Mouse (Mus musculus) B cell, adult 2 months (primary cell): Measurements from ENCODE around the gene Eogt.
A peak's percentile ranks its signal among the peaks of the same experiment; 100 is the strongest.

Experiments
- DNase-seq, 2 experiments: peaks; one replicate each; pipeline ENCODE4 v3.0.0; 2022

The Eogt gene

GRCm38 (mm10) chr6:97148383-97149251 is at the start of gene Eogt:
Gene Eogt (minus strand): TSS chr6:97149182.
- peak; percentile 73 to 77 for DNase-seq

- DNase-seq: no peak
Measured at GRCm38 (mm10) chr6:97179367-97179828, 30.4 kb upstream of the Eogt start.

GRCm38 (mm10) chr6:97178491-97179366 is 29.7 kb upstream of the Eogt start, which contains the start of gene Tmf1:
Gene Tmf1 (minus strand): TSS chr6:97179122.
- peak; percentile 97 for DNase-seq

- peak; percentile 31 to 32 for DNase-seq
Measured at GRCm38 (mm10) chr6:97175716-97176115, 26.7 kb upstream of the Eogt start.

GRCm38 (mm10) chr6:97150156-97150555 is 1.2 kb upstream of the Eogt start:
- peak; percentile 11 to 16 for DNase-seq

- no peak for DNase-seq
Measured at GRCm38 (mm10) chr6:97149721-97150120, 739 bp upstream of the Eogt start.

GRCm38 (mm10) chr6:97147755-97148382 is 1.1 kb downstream of the Eogt start:
- peak in 1 of 2 experiments; percentile 5 for DNase-seq

GRCm38 (mm10) chr6:97145156-97145555 is 3.8 kb downstream of the Eogt start:
- DNase-seq: no peak

- no peak for DNase-seq
Measured at GRCm38 (mm10) chr6:97144359-97144758, 4.6 kb downstream of the Eogt start.

- DNase-seq: no peak
Measured at GRCm38 (mm10) chr6:97142611-97143010, 6.4 kb downstream of the Eogt start.

GRCm38 (mm10) chr6:97141811-97142210 is 7.2 kb downstream of the Eogt start:
- DNase-seq: no peak

GRCm38 (mm10) chr6:97132707-97133303 is 16.2 kb downstream of the Eogt start:
- DNase-seq: no peak

- DNase-seq: no peak
Measured at GRCm38 (mm10) chr6:97131808-97132207, 17.2 kb downstream of the Eogt start.

GRCm38 (mm10) chr6:97130979-97131378 is 18.0 kb downstream of the Eogt start:
- DNase-seq: no peak

- DNase-seq: no peak
Measured at GRCm38 (mm10) chr6:97124336-97125010, 24.5 kb downstream of the Eogt start.

GRCm38 (mm10) chr6:97120922-97121321 is 28.1 kb downstream of the Eogt start:
- DNase-seq: no peak

- DNase-seq: no peak
Measured at GRCm38 (mm10) chr6:97118327-97118726, 30.7 kb downstream of the Eogt start.

- DNase-seq: no peak
Measured at GRCm38 (mm10) chr6:97116896-97117295, 32.1 kb downstream of the Eogt start.

- DNase-seq: no peak
Measured at GRCm38 (mm10) chr6:97114821-97115220, 34.2 kb downstream of the Eogt start.

- DNase-seq: no peak
Measured at GRCm38 (mm10) chr6:97112177-97112576, 36.8 kb downstream of the Eogt start.

- peak; percentile 25 to 27 for DNase-seq
Measured at GRCm38 (mm10) chr6:97106777-97107176, 42.2 kb downstream of the Eogt start.

- DNase-seq: no peak
Measured at GRCm38 (mm10) chr6:97106106-97106505, 42.9 kb downstream of the Eogt start.
